Mouse (Mus musculus) neural tube, embryonic 11.5 days (tissue): Measurements from ENCODE around the gene Mrpl33. TPM values are rescaled to one million over a fixed set of nuclear protein-coding genes. Genes with fewer than 3 reads are reported as not detected.

Source experiments
- ATAC-seq: fragments of 200-750 bp; cut with Nextera tagmentation; 2 replicates; pipeline ENCODE4 v1.8.0; 2017; ENCODE audit warnings: moderate number of reproducible peaks, mild to moderate bottlenecking, moderate TSS enrichment, moderate library complexity; ENCODE audit not compliant: insufficient read depth, low FRiP score, low TSS enrichment
- DNase-seq: peaks from one replicate; pipeline ENCODE4 v3.0.0-alpha.2; 2015; ENCODE audit warnings: low spot score
- H3K27ac ChIP-seq: fragments of 300-500 bp; sonication (generic); 2 replicates; pipeline ENCODE4 v1.5.1; 2014; ENCODE audit warnings: low read depth, mild to moderate bottlenecking, low read length
- H3K27me3 ChIP-seq: fragments of 300-500 bp; sonication (generic); 2 replicates; pipeline ENCODE4 v1.6.1; 2014; ENCODE audit warnings: mild to moderate bottlenecking, low read length, mixed read lengths; ENCODE audit not compliant: control insufficient read depth, insufficient read depth
- H3K36me3 ChIP-seq: fragments of 300-500 bp; sonication (generic); 2 replicates; pipeline ENCODE4 v1.6.1; 2014; ENCODE audit warnings: mild to moderate bottlenecking, low read length, moderate library complexity, mixed read lengths; ENCODE audit not compliant: control insufficient read depth, insufficient read depth
- H3K4me1 ChIP-seq: fragments of 300-500 bp; sonication (generic); 2 replicates; pipeline ENCODE4 v1.6.1; 2014; ENCODE audit warnings: low read length, mixed read lengths; ENCODE audit not compliant: control insufficient read depth, insufficient read depth
- H3K4me2 ChIP-seq: fragments of 300-500 bp; sonication (generic); 2 replicates; pipeline ENCODE4 v1.6.1; 2014; ENCODE audit warnings: low read depth, mild to moderate bottlenecking, moderate library complexity
- H3K4me3 ChIP-seq: fragments of 300-500 bp; sonication (generic); 2 replicates; pipeline ENCODE4 v1.5.1; 2014; ENCODE audit warnings: low read depth, low read length
- H3K9ac ChIP-seq: fragments of 300-500 bp; sonication (generic); 2 replicates; pipeline ENCODE4 v1.6.1; 2014; ENCODE audit warnings: mild to moderate bottlenecking, low read length
- H3K9me3 ChIP-seq: fragments of 300-500 bp; sonication (generic); 2 replicates; pipeline ENCODE4 v1.6.1; 2016; ENCODE audit warnings: low read length; ENCODE audit not compliant: control insufficient read depth
- WGBS: fragments of 180-500 bp; shearing (Covaris S2); extraction: QIAGEN DNeasy Blood & Tissue Kit; methylation state at CpG from one replicate; pipeline ENCODE4 v1.1.7; 2014; 5-methylcytosine and 5-hydroxymethylcytosine counted together
- polyA plus RNA-seq: library from polyadenylated mRNA; unstranded; fragments of >200 nt; fragmentation: Nextera tagmentation; extraction: Ambion mirVana; gene quantifications from 2 replicates; pipeline ENCODE4 v1.2.1, GENCODE M21; 2014

The Mrpl33 gene
- polyA plus RNA-seq, 1 experiment from 2014 or later, result 214 TPM

GRCm38 (mm10) chr5:31640542-31640941 is 43.8 kb downstream of the Mrpl33 start:
- no peak for ATAC-seq
- H3K4me1 ChIP-seq, result no peaks in the 10 kb centered on the region
- no peaks in the 10 kb centered on the region for H3K9me3 ChIP-seq

GRCm38 (mm10) chr5:31642300-31642699 is 45.6 kb downstream of the Mrpl33 start:
- DNase-seq, result no peak
- no peak for ATAC-seq
- Histone ChIP-seq H3K4me2 (no peak overlapping the region), H3K9me3 (no peaks in the 10 kb centered on the region), H3K4me1 (no peaks in the 10 kb centered on the region), H3K4me3 (no peak overlapping the region), H3K27me3 (no peaks in the 10 kb centered on the region), H3K27ac (no peak overlapping the region), H3K9ac (no peak overlapping the region), H3K36me3 (no peaks in the 10 kb centered on the region)
- WGBS, result 91% methylated on average over 3 of the region's 3 CpGs

More at GRCm38 (mm10) chr5:31640542-31640941, 43.8 kb downstream of the Mrpl33 start:
- no peak overlapping the region for H3K9ac ChIP-seq
- no peak overlapping the region for H3K27ac ChIP-seq
- no peak overlapping the region for H3K4me2 ChIP-seq
- no peak overlapping the region for H3K4me3 ChIP-seq
- H3K27me3 ChIP-seq, result no peaks in the 10 kb centered on the region
- DNase-seq, result no peak
- 93% methylated on average over 2 of the region's 2 CpGs for WGBS
- H3K36me3 ChIP-seq, result no peaks in the 10 kb centered on the region

- Histone ChIP-seq H3K27ac (no peak overlapping the region), H3K9me3 (no peaks in the 10 kb centered on the region), H3K9ac (no peak overlapping the region), H3K4me3 (no peak overlapping the region), H3K4me2 (no peak overlapping the region), H3K36me3 (no peaks in the 10 kb centered on the region), H3K27me3 (no peaks in the 10 kb centered on the region), H3K4me1 (no peaks in the 10 kb centered on the region)
- no peak for DNase-seq
- 81% methylated on average over 4 of the region's 4 CpGs for WGBS
- no peak for ATAC-seq
Measured at GRCm38 (mm10) chr5:31644272-31644671, 47.5 kb downstream of the Mrpl33 start.

- no peak for DNase-seq
- Histone ChIP-seq H3K4me3 (no peak overlapping the region), H3K4me1 (no peaks in the 10 kb centered on the region), H3K9me3 (no peaks in the 10 kb centered on the region), H3K36me3 (no peaks in the 10 kb centered on the region), H3K27me3 (no peaks in the 10 kb centered on the region), H3K4me2 (no peak overlapping the region), H3K9ac (no peak overlapping the region), H3K27ac (no peak overlapping the region)
- 90% methylated on average over 6 of the region's 6 CpGs for WGBS
- no peak for ATAC-seq
Measured at GRCm38 (mm10) chr5:31644847-31645246, 48.1 kb downstream of the Mrpl33 start.

GRCm38 (mm10) chr5:31645798-31646197 is 49.1 kb downstream of the Mrpl33 start:
- ATAC-seq, result no peak
- Histone ChIP-seq H3K9ac (no peak overlapping the region), H3K4me1 (no peaks in the 10 kb centered on the region), H3K9me3 (no peaks in the 10 kb centered on the region), H3K27ac (no peak overlapping the region), H3K4me3 (no peak overlapping the region), H3K36me3 (no peaks in the 10 kb centered on the region), H3K4me2 (no peak overlapping the region), H3K27me3 (no peaks in the 10 kb centered on the region)
- 88% methylated on average over 6 of the region's 6 CpGs for WGBS
- DNase-seq, result no peak

- DNase-seq, result no peak
- H3K27ac ChIP-seq, result no peak overlapping the region
- H3K36me3 ChIP-seq, result no peaks in the 10 kb centered on the region
- H3K9ac ChIP-seq, result no peak overlapping the region
- no peak for ATAC-seq
- H3K27me3 ChIP-seq, result no peaks in the 10 kb centered on the region
- H3K9me3 ChIP-seq, result no peaks in the 10 kb centered on the region
- WGBS, result 89% methylated on average over 6 of the region's 6 CpGs
- H3K4me3 ChIP-seq, result no peak overlapping the region
- H3K4me1 ChIP-seq, result no peaks in the 10 kb centered on the region
- H3K4me2 ChIP-seq, result no peak overlapping the region
Measured at GRCm38 (mm10) chr5:31646574-31646973, 49.8 kb downstream of the Mrpl33 start.

GRCm38 (mm10) chr5:31647327-31647726 is 50.6 kb downstream of the Mrpl33 start:
- 84% methylated on average over 2 of the region's 2 CpGs for WGBS
- no peak for DNase-seq
- Histone ChIP-seq H3K4me1 (no peaks in the 10 kb centered on the region), H3K4me3 (no peak overlapping the region), H3K36me3 (no peaks in the 10 kb centered on the region), H3K27me3 (no peaks in the 10 kb centered on the region), H3K27ac (no peak overlapping the region), H3K9ac (no peak overlapping the region), H3K9me3 (no peaks in the 10 kb centered on the region), H3K4me2 (no peak overlapping the region)
- ATAC-seq, result no peak

- WGBS, result 95% methylated on average over 2 of the region's 2 CpGs
- Histone ChIP-seq H3K4me2 (no peak overlapping the region), H3K27me3 (no peaks in the 10 kb centered on the region), H3K4me3 (no peak overlapping the region), H3K4me1 (no peaks in the 10 kb centered on the region), H3K9me3 (no peaks in the 10 kb centered on the region), H3K27ac (no peak overlapping the region), H3K36me3 (no peaks in the 10 kb centered on the region), H3K9ac (no peak overlapping the region)
- ATAC-seq (no peak), DNase-seq (no peak)
Measured at GRCm38 (mm10) chr5:31650518-31651288, 54.0 kb downstream of the Mrpl33 start.

- Histone ChIP-seq H3K27me3 (no peaks in the 10 kb centered on the region), H3K36me3 (no peaks in the 10 kb centered on the region), H3K4me2 (no peak overlapping the region), H3K9me3 (no peaks in the 10 kb centered on the region), H3K4me1 (no peaks in the 10 kb centered on the region), H3K27ac (no peak overlapping the region), H3K9ac (no peak overlapping the region), H3K4me3 (no peak overlapping the region)
- WGBS, result 95% methylated on average over 1 of the region's 1 CpGs
- no peak for DNase-seq
- ATAC-seq, result no peak
Measured at GRCm38 (mm10) chr5:31655688-31656190, 59.0 kb downstream of the Mrpl33 start.
